Mouse (Mus musculus) bone marrow, adult 2 months (tissue): ENCODE results near the gene Tmem104.

Experiments
- CTCF ChIP-seq: fragments of 200-500 bp; IDR thresholded peaks from 2 replicates; pipeline ENCODE4 v1.5.1; 2011; ENCODE audit warnings: low read length, control low read depth; ENCODE audit not compliant: control insufficient read depth, insufficient read depth
- POLR2A ChIP-seq: fragments of 200-500 bp; IDR thresholded peaks from 2 replicates; pipeline ENCODE4 v1.6.1; 2011; ENCODE audit warnings: low read depth, mild to moderate bottlenecking, control low read depth, low read length, borderline replicate concordance; ENCODE audit not compliant: control insufficient read depth

DNA sequence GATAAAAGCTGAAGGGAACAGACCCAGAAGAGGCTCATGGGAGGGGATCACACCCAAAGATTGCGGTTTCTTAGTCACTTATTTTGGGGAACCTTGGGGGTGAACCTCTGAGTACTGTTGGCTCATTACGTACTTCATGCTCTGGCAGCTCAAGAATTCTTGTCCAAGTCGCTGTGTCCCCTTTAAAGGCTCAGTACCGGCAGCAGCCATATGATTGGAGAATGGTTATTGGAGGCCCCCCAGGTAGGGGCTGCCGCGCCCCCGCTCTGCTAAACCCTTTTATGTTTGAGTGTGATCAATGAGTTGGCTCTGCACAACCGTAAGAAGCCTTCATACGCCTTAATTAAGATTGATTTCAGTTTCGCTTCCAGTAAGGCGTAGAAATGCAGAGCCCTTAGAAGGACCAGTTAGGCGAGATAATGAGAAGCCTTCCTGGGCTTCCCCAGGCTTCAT lies 11.7 kb downstream of the Tmem104 start:
- no peak for TF ChIP-seq POLR2A
- no peak for TF ChIP-seq CTCF
